Mouse (Mus musculus): ENCODE results near the gene Kcnip3. TPM values are rescaled to one million over a fixed set of nuclear protein-coding genes. Genes with fewer than 3 reads are reported as not detected.
A peak's percentile ranks its signal among the peaks of the same experiment; 100 is the strongest.

The Kcnip3 gene
- polyA plus RNA-seq, 1 experiment from 2014 or later, result 4.8 TPM

DNA sequence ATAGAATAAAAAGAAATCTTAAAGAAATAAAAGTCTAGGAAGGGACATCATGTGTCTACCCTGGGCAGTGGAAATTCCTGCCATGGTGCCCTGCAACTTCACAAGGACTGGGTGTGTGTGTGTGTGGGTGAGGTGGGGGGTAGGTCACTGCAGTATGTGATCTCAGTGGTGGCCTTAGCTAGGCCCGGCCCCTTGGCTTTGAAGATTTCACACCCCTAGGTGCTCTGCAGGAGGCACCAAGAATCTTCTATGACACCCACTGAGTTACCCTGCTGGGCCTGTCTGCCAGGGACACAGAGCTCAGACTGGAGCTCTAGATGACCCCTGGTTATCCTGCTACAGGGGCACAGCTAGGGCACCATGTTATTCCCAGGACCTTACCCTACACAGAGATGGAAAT, 25.6 kb downstream of the Kcnip3 start:
- Histone ChIP-seq H3K9ac (no peak overlapping the region), H3K9me3 (replicated peaks) (no peaks in the 10 kb centered on the region), H3K27ac (replicated peaks) (no peak overlapping the region), H3K4me3 (replicated peaks) (no peak overlapping the region), H3K4me1 (no peaks in the 10 kb centered on the region), H3K27me3 (peaks cover 3% of the 10 kb centered on the region; the same call in 1 of the 2 replicates), H3K36me3 (no peaks in the 10 kb centered on the region), H3K4me2 (replicated peaks) (no peak overlapping the region)
- no peak for ATAC-seq (ENCODE audit: insufficient number of reproducible peaks, low FRiP score, low TSS enrichment, low read depth)
- WGBS, result 63% methylated on average over 1 of the region's 1 CpGs

DNA sequence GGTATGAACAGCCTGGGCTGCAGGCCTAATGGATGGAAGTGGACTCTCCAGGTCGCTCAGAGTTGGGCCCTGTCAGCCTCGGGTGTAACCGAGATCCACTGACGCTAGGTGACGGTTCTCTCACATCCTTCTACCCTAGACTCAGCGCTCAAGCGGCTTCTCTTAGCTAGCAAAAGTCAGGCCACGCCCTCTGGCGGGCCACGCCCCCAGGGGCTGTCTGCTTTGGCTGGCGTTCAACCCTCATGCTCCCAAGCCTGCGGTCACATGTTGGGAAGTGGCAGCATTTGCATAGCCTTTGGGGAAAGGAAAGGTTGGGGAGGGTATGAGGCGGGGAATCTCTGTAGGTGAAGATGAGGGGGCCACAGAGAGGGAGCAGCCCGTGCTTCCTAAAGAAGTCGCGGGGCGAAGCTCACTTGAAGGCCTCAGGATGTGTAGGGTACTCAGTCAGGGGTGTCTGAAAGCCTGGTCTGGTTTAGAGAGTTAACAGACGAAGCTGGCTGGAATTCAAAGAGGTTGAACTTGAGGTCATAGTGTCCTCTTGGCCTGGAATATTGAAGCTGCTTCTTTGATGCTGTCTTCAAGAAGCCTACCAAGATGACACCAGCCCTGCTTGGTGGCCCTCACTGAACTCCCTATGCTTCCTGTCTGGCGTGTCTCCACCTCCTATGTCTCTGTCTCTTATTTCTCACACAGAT, 37.3 kb downstream of the Kcnip3 start:
- peak overlapping the region; percentile 15; the same call in 1 of the 2 replicates for H3K4me3 ChIP-seq (replicated peaks)
- ATAC-seq (ENCODE audit: insufficient number of reproducible peaks, low FRiP score, low TSS enrichment, low read depth), result peak; percentile 45; the same call in 1 of the 2 replicates
- no peaks in the 10 kb centered on the region for H3K9me3 ChIP-seq (replicated peaks)
- H3K27me3 ChIP-seq, result peaks cover 64% of the 10 kb centered on the region
- H3K4me1 ChIP-seq, result peaks cover 42% of the 10 kb centered on the region
- no peak overlapping the region for H3K9ac ChIP-seq
- WGBS, result 7% methylated on average over 19 of the region's 19 CpGs
- no peak overlapping the region for H3K27ac ChIP-seq (replicated peaks)
- H3K4me2 ChIP-seq (replicated peaks), result peak overlapping the region; percentile 43
- no peaks in the 10 kb centered on the region for H3K36me3 ChIP-seq

DNA sequence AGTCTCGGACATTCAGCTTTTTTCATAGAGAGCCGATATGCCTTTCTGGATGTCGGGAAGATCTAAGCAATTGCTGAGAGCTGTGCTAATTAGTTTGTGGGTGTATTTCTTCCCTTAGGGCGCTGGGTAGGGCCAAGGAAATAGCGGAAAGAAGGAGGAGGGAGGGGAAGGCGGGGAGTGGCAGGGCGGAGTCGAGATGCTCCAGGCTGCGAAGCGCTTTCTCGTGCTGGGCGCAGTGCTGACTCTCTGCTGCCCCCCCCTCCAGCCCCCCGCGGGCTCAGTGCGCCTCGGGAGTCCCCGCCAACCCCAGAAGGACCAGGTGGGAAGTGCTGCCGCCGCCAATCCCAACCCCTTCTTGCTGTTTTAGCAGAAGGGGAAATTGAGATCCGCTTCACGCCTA, 38.9 kb downstream of the Kcnip3 start:
- Histone ChIP-seq H3K36me3 (no peaks in the 10 kb centered on the region), H3K4me3 (replicated peaks) (peak overlapping the region; percentile 59), H3K4me2 (replicated peaks) (peak overlapping the region; percentile 95), H3K9ac (no peak overlapping the region), H3K27me3 (peaks cover 66% of the 10 kb centered on the region), H3K27ac (replicated peaks) (peak overlapping the region; percentile 63; the same call in 1 of the 2 replicates), H3K9me3 (replicated peaks) (no peaks in the 10 kb centered on the region), H3K4me1 (peaks cover 42% of the 10 kb centered on the region)
- ATAC-seq (ENCODE audit: insufficient number of reproducible peaks, low FRiP score, low TSS enrichment, low read depth), result no peak
- WGBS, result 0% methylated on average over 12 of the region's 21 CpGs

DNA sequence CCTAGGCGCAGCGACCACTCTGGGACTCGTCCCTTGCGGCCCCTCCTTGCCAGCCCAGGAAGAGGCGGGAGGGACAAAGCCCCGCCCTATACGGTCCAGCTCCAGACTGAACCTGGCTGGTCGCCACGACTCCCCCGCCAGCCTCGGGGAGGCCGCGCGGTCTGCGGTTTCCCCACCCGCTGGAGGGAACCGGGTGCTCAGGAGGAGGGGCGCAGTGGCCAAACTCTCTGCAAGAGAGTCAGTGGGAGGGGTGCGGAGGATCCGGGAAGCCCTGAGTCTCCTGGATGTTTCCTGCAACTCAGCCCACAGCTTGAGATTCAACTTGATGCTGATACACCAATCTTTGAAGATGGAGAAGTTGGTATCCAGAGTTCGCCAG, 39.4 kb downstream of the Kcnip3 start:
- Histone ChIP-seq H3K4me2 (replicated peaks) (peak overlapping the region; percentile 95), H3K27me3 (peaks cover 66% of the 10 kb centered on the region), H3K9me3 (replicated peaks) (no peaks in the 10 kb centered on the region), H3K9ac (peak overlapping the region; percentile 35; the same call in 1 of the 2 replicates), H3K4me1 (peaks cover 42% of the 10 kb centered on the region), H3K36me3 (no peaks in the 10 kb centered on the region), H3K27ac (replicated peaks) (peak overlapping the region; percentile 63; the same call in 1 of the 2 replicates), H3K4me3 (replicated peaks) (peak overlapping the region; percentile 59)
- peak; percentile 85 for ATAC-seq (ENCODE audit: insufficient number of reproducible peaks, low FRiP score, low TSS enrichment, low read depth)
- WGBS, result 0% methylated on average over 21 of the region's 21 CpGs

DNA sequence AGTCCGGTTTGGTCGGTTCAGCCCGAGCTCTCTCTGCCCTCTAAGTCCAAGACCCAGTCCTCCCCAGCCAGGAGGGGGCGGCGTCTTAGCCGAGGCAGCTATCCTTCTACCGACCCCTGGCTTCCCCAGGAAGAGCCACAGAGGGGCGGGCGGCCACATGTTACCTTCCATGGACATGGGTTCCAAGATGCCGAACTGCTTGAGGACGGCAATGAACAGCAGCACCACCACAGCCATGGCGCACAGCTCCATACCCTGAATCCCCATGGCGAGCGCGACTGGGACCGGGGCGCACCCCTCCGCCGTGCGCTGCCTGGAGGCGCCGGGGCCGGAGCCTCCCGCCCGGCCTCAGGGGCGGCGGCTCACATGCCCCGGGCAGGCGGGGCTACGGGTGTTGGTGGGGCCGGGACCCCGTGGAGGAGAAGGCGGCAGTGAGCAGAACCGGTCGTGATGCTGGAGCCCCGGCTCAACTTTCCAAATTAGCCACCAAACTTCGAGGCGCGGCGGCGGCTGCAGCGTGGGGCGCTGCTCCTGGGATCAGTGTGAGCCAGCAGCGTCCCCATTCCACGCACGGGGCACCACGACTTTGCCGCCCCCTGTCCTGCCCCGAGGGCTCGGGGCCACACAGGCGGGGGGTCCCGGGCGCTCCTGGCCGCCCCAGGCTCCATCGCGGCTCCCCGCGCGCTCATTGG, 39.9 kb downstream of the Kcnip3 start:
- Histone ChIP-seq H3K27ac (replicated peaks) (peak overlapping the region; percentile 63; the same call in 1 of the 2 replicates), H3K27me3 (peaks cover 63% of the 10 kb centered on the region), H3K36me3 (no peaks in the 10 kb centered on the region), H3K4me2 (replicated peaks) (peak overlapping the region; percentile 95), H3K9me3 (replicated peaks) (no peaks in the 10 kb centered on the region), H3K4me1 (peaks cover 42% of the 10 kb centered on the region), H3K9ac (peak overlapping the region; percentile 35), H3K4me3 (replicated peaks) (peak overlapping the region; percentile 59)
- peak; percentile 24; the same call in 1 of the 2 replicates for ATAC-seq (ENCODE audit: insufficient number of reproducible peaks, low FRiP score, low TSS enrichment, low read depth)
- under 1% methylated on average over 58 of the region's 59 CpGs for WGBS

DNA sequence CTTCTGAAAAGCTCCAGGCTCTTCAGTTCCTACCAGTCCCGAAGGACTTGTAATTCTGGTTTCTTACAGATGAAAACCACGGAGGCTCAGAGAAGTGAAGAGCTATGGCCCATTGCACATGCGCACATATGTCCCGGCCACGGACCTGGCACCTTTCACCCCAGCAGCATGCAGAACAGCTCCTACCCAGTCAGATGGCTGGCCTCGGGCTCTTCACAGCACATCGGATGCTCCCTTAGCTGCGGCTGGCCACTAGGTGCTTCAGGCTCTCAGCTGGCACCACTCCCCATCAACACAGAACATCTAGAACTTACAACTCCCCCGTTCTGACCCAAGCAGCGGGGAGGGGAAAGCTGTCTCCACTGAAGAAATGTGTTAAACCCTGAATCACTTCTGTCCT, 42.1 kb downstream of the Kcnip3 start:
- WGBS, result 56% methylated on average over 10 of the region's 10 CpGs
- Histone ChIP-seq H3K27me3 (peaks cover 51% of the 10 kb centered on the region), H3K36me3 (no peaks in the 10 kb centered on the region)

DNA sequence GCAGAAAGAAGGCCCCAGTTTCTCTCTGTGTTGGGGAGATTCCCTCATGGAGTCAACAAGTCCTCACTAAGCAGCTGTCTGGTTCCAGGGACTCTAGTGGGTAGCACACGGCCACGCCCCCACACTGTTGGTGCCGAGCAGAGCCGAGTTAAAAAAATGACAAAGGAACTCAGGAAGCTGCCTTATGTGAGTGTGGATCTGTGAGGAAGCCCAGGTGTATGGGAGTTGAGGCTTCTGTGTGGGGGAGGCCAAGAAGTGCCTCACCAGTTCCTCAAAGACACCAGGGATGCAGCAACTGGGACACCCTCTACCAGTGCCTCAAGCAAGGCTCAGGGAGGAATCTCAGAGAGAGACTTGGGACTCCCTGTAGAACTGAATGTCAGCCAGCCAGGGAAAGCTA, 42.7 kb downstream of the Kcnip3 start:
- no peak overlapping the region for H3K27ac ChIP-seq (replicated peaks)
- H3K36me3 ChIP-seq, result no peaks in the 10 kb centered on the region
- H3K4me3 ChIP-seq (replicated peaks), result no peak overlapping the region
- 52% methylated on average over 4 of the region's 4 CpGs for WGBS
- H3K4me1 ChIP-seq, result peaks cover 29% of the 10 kb centered on the region
- H3K27me3 ChIP-seq, result peaks cover 46% of the 10 kb centered on the region
- no peak overlapping the region for H3K4me2 ChIP-seq (replicated peaks)
- no peak overlapping the region for H3K9ac ChIP-seq
- no peaks in the 10 kb centered on the region for H3K9me3 ChIP-seq (replicated peaks)
- no peak for ATAC-seq (ENCODE audit: insufficient number of reproducible peaks, low FRiP score, low TSS enrichment, low read depth)

More for the DNA sequence above, 42.1 kb downstream of the Kcnip3 start:
- no peak overlapping the region for H3K4me2 ChIP-seq (replicated peaks)
- peaks cover 34% of the 10 kb centered on the region for H3K4me1 ChIP-seq
- H3K27ac ChIP-seq (replicated peaks), result no peak overlapping the region
- ATAC-seq (ENCODE audit: insufficient number of reproducible peaks, low FRiP score, low TSS enrichment, low read depth), result no peak
- H3K9ac ChIP-seq, result no peak overlapping the region
- no peaks in the 10 kb centered on the region for H3K9me3 ChIP-seq (replicated peaks)
- no peak overlapping the region for H3K4me3 ChIP-seq (replicated peaks)

DNA sequence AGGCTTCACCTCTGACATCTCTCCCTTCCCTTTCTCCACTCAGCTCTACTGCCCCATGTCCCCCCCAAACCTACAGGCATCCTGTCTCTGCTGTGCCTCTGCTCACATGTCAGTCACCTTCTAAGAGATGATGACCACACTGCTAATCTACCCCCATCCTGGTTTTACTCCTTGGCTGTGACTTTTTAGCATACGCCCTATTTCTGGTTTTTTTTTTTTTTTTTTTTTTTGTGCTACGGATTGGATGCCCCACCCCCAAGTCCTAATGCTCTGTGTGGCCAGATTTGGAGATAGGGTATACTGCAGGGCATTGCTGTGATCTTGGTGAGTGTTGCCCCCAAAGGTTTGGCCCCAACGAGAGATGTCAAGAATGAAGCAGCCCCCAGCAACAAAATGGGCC, 49.6 kb downstream of the Kcnip3 start:
- Histone ChIP-seq H3K9ac (no peak overlapping the region), H3K4me3 (replicated peaks) (no peak overlapping the region), H3K4me2 (replicated peaks) (no peak overlapping the region), H3K36me3 (no peaks in the 10 kb centered on the region), H3K4me1 (no peaks in the 10 kb centered on the region), H3K9me3 (replicated peaks) (no peaks in the 10 kb centered on the region), H3K27ac (replicated peaks) (no peak overlapping the region), H3K27me3 (no peaks in the 10 kb centered on the region)
- no peak for ATAC-seq (ENCODE audit: insufficient number of reproducible peaks, low FRiP score, low TSS enrichment, low read depth)
- 51% methylated on average over 3 of the region's 3 CpGs for whole genome bisulfite sequencing

DNA sequence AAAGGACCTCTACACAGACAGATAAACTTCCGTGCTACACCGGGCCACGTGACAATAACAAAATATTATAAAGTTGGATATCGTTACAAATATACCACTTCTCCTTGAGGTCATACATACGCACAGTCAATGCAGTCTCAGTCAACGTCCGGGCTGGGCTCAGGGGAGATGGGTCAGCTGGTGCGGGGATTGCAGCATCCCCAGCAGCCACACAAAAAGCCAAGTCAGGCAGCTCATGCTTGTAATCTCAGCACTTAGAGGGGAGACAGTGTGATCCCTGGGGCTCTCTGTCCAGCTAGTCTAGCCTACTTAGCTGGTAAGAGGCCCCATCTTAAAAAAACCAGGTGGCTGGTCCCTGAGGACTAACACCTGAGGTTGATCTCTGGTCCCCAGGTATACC, 50.6 kb downstream of the Kcnip3 start:
- H3K4me3 ChIP-seq (replicated peaks), result no peak overlapping the region
- no peak overlapping the region for H3K9ac ChIP-seq
- ATAC-seq (ENCODE audit: insufficient number of reproducible peaks, low FRiP score, low TSS enrichment, low read depth), result no peak
- H3K36me3 ChIP-seq, result no peaks in the 10 kb centered on the region
- no peaks in the 10 kb centered on the region for H3K27me3 ChIP-seq
- H3K4me1 ChIP-seq, result no peaks in the 10 kb centered on the region
- no peaks in the 10 kb centered on the region for H3K9me3 ChIP-seq (replicated peaks)
- no peak overlapping the region for H3K4me2 ChIP-seq (replicated peaks)
- no peak overlapping the region for H3K27ac ChIP-seq (replicated peaks)
- 85% methylated on average over 8 of the region's 8 CpGs for WGBS

DNA sequence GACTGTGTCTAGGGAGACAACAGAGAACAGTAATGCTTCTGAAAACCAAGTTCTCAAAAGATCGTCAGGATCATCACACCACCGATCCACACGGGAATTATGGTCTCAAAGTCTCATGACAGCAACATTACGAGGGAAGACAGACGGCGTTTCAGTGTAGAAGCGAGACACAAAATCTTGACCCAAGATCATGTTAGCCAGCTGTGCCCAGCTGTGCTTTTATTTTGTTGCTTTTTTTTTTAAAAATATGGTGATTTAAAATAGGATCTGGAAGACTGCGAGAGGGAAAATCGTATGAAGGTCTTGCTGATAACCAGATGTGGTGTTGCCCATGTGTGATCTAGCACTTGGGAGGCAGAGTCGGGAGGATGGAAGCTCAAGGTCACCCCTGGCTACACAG, 51.2 kb downstream of the Kcnip3 start:
- no peaks in the 10 kb centered on the region for H3K4me1 ChIP-seq
- 84% methylated on average over 10 of the region's 10 CpGs for WGBS
- no peak overlapping the region for H3K9ac ChIP-seq
- no peak overlapping the region for H3K4me2 ChIP-seq (replicated peaks)
- no peaks in the 10 kb centered on the region for H3K36me3 ChIP-seq
- no peaks in the 10 kb centered on the region for H3K9me3 ChIP-seq (replicated peaks)
- no peaks in the 10 kb centered on the region for H3K27me3 ChIP-seq
- H3K27ac ChIP-seq (replicated peaks), result no peak overlapping the region
- ATAC-seq (ENCODE audit: insufficient number of reproducible peaks, low FRiP score, low TSS enrichment, low read depth), result no peak
- H3K4me3 ChIP-seq (replicated peaks), result no peak overlapping the region

DNA sequence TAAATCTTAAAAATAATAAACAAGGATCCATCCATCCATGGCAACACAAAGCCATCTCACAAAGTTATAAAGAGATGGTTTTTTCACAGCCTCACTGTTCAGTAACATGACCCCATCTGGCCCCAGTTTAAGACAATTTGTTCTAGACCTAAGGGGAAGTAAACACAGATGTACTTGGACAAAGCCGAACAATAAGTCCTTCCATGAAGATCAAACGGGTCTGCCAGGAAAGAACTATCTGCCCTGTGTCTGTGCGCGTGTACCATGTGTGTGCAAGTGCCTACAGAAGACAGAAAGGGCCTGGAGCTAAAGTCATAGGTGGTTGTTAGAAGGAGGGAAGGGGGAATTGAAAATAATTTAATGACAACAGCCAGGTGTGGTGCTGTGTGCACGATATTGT, 51.7 kb downstream of the Kcnip3 start:
- Histone ChIP-seq H3K27me3 (no peaks in the 10 kb centered on the region), H3K9ac (no peak overlapping the region), H3K36me3 (no peaks in the 10 kb centered on the region), H3K27ac (replicated peaks) (no peak overlapping the region), H3K4me1 (no peaks in the 10 kb centered on the region), H3K9me3 (replicated peaks) (no peaks in the 10 kb centered on the region), H3K4me2 (replicated peaks) (no peak overlapping the region), H3K4me3 (replicated peaks) (no peak overlapping the region)
- 60% methylated on average over 5 of the region's 5 CpGs for WGBS
- no peak for ATAC-seq (ENCODE audit: insufficient number of reproducible peaks, low FRiP score, low TSS enrichment, low read depth)
